Comparison of ENCODE assay signal across 8 mouse cellular contexts in genomic region chr17:88511095-88511551, GRCm38 (mm10). TPM values are rescaled to one million over a fixed set of nuclear protein-coding genes. Genes with fewer than 3 reads are reported as not detected.
DNase-seq lines count a peak whose midpoint lies in the region; ATAC-seq and TF ChIP-seq lines count a peak whose summit lies in the region.

No protein-coding gene starts in this region.

- no peaks in the 10 kb centered on the region for H3K27me3 ChIP-seq in kidney, adult 2 months (replicated peaks; ENCODE audit: control insufficient read depth, insufficient read depth, low read length)
- no peaks in the 10 kb centered on the region for H3K27me3 ChIP-seq in limb, embryonic 14.5 days (ENCODE audit: control insufficient read depth, insufficient read depth, low read length)
- no peaks in the 10 kb centered on the region for H3K27me3 ChIP-seq in midbrain, embryonic 16.5 days (ENCODE audit: control insufficient read depth, insufficient read depth, low read depth, low read length)

- H3K4me3 ChIP-seq in kidney, adult 2 months (ENCODE audit: insufficient read depth, low read depth, low read length) = no peak overlapping the region
- H3K4me3 ChIP-seq in limb, embryonic 14.5 days (replicated peaks; ENCODE audit: low read length) = no peak overlapping the region
- H3K4me3 ChIP-seq in midbrain, embryonic 16.5 days (ENCODE audit: low read depth, low read length) = no peak overlapping the region

- peak; percentile 56 for DNase-seq in right cerebral cortex, adult 18-20 months
- DNase-seq in right cerebral cortex, postnatal 36 days (ENCODE audit: low spot score in 2 of 2) = no peak
- DNase-seq in embryo, embryonic 10 days (ENCODE audit: low spot score) = peak; percentile 89
- DNase-seq in gastrocnemius, postnatal 25 days = peak; percentile 62
- peak; percentile 86 for DNase-seq in kidney, adult 2 months
- peak; percentile 78 for DNase-seq in limb, embryonic 14.5 days (ENCODE audit: low spot score)
- peak; percentile 71 to 86 for DNase-seq in spleen, postnatal 10 days (ENCODE audit: low spot score in 2 of 2)

- TF ChIP-seq POLR2A in kidney, adult 2 months (IDR thresholded peaks at IDR 0.05; ENCODE audit: low read depth, low read length) = no peak
- no peak for TF ChIP-seq POLR2A in limb, embryonic 14.5 days (IDR thresholded peaks at IDR 0.05; ENCODE audit: borderline replicate concordance, extremely low read depth, insufficient read depth, insufficient read length)

- peak; percentile 93 for TF ChIP-seq CTCF in kidney, adult 2 months (conservative IDR thresholded peaks at IDR 0.05; ENCODE audit: insufficient read depth, insufficient read length, low read depth, low read length)

- no peaks in the 10 kb centered on the region for H3K4me1 ChIP-seq in kidney, adult 2 months (ENCODE audit: control insufficient read depth, insufficient read depth, low read length)
- peaks cover 6% of the 10 kb centered on the region for H3K4me1 ChIP-seq in limb, embryonic 14.5 days (ENCODE audit: control insufficient read depth, insufficient read depth, low read length)
- H3K4me1 ChIP-seq in midbrain, embryonic 16.5 days (ENCODE audit: control insufficient read depth, insufficient read depth, low read length) = peaks cover 4% of the 10 kb centered on the region; the same call in 1 of the 2 replicates

- no peaks in the 10 kb centered on the region for H3K9me3 ChIP-seq in limb, embryonic 14.5 days (ENCODE audit: control insufficient read depth, low read length)
- H3K9me3 ChIP-seq in midbrain, embryonic 16.5 days (replicated peaks; ENCODE audit: control insufficient read depth, low read length, poor library complexity, severe bottlenecking) = no peaks in the 10 kb centered on the region

- H3K27ac ChIP-seq in kidney, adult 2 months (ENCODE audit: insufficient read depth, low read depth, low read length) = no peak overlapping the region
- no peak overlapping the region for H3K27ac ChIP-seq in limb, embryonic 14.5 days (replicated peaks; ENCODE audit: low read depth, low read length)
- H3K27ac ChIP-seq in midbrain, embryonic 16.5 days (ENCODE audit: low read length) = no peak overlapping the region

- no peak overlapping the region for H3K9ac ChIP-seq in limb, embryonic 14.5 days (ENCODE audit: low read depth, low read length, severe bottlenecking)
- no peak overlapping the region for H3K9ac ChIP-seq in midbrain, embryonic 16.5 days (ENCODE audit: low read depth, low read length)

- WGBS in kidney, adult 2 months = 25% methylated on average over 10 of the region's 10 CpGs
- WGBS in limb, embryonic 14.5 days = 14% methylated on average over 10 of the region's 10 CpGs
- WGBS in midbrain, embryonic 16.5 days = 7% methylated on average over 10 of the region's 10 CpGs

- no peak overlapping the region for H3K4me2 ChIP-seq in limb, embryonic 14.5 days (replicated peaks; ENCODE audit: low read depth, low read length, severe bottlenecking)
- H3K4me2 ChIP-seq in midbrain, embryonic 16.5 days (ENCODE audit: low read length) = no peak overlapping the region

- no peaks in the 10 kb centered on the region for H3K36me3 ChIP-seq in kidney, adult 2 months (ENCODE audit: control insufficient read depth, insufficient read depth, low read length)
- H3K36me3 ChIP-seq in limb, embryonic 14.5 days (ENCODE audit: control insufficient read depth, insufficient read depth, low read length) = no peaks in the 10 kb centered on the region
- no peaks in the 10 kb centered on the region for H3K36me3 ChIP-seq in midbrain, embryonic 16.5 days (ENCODE audit: control insufficient read depth, insufficient read depth, low read length)

- no peak for ATAC-seq in limb, embryonic 14.5 days (ENCODE audit: low FRiP score, low read depth)
- ATAC-seq in midbrain, embryonic 16.5 days = peak; percentile 49

RNA-seq across cellular contexts. Expression of gene Ppp1r21, which starts 18.8 kb away (rescaled TPM):
- total RNA-seq in gastrocnemius, postnatal 25 days (2021) = 1 to 10 TPM; 4.9 to 5.1 TPM
- 39.5 and 47.7 TPM in 2 replicates for polyA plus RNA-seq in kidney, adult 2 months (2012; rRNA removed)
- polyA plus RNA-seq in limb, embryonic 14.5 days (2012; rRNA removed) = 35.7 and 36.3 TPM in 2 replicates
- 25.1 and 26.6 TPM in 2 replicates for polyA plus RNA-seq in limb, embryonic 14.5 days (2014; fragmentation: Nextera tagmentation; extraction: Ambion mirVana)
- 37.9 and 39.5 TPM in 2 replicates for polyA plus RNA-seq in midbrain, embryonic 16.5 days (2015; fragmentation: Nextera tagmentation; extraction: Ambion mirVana)

Comparison
In these comparisons a context has a peak if more than half of its experiments do, and no peak if none do; other contexts are left out.
1. DNase-seq: peak in right cerebral cortex, adult 18-20 months (single experiment), embryo, embryonic 10 days (single experiment), gastrocnemius, postnatal 25 days (single experiment), kidney, adult 2 months (single experiment), limb, embryonic 14.5 days (single experiment) and spleen, postnatal 10 days (2 of 2); none in right cerebral cortex, postnatal 36 days (0 of 2).